Mouse (Mus musculus): ENCODE measurements around the gene Whamm.

Whamm gene

DNA sequence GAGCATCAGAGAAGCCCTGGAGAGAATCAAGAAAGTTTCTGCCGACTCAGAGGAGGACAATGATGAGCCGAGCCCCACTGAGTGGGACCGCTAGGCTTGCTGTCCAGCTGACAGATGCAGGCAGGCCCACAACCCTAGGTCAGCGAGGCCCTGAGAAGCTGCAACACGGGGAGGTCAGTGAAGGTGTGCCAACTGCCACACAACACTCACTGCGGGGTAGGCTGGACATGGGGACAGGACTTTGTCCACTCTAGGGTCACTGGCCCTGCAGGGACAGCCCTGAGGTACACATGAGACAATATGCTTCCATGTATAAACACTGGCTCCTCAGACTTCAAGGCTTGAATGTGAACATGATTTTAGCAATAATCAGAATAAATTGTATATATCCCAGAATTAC lies 25.0 kb downstream of the Whamm start:
- no peak for DNase-seq (ENCODE audit: extremely low spot score, low spot score)

DNA sequence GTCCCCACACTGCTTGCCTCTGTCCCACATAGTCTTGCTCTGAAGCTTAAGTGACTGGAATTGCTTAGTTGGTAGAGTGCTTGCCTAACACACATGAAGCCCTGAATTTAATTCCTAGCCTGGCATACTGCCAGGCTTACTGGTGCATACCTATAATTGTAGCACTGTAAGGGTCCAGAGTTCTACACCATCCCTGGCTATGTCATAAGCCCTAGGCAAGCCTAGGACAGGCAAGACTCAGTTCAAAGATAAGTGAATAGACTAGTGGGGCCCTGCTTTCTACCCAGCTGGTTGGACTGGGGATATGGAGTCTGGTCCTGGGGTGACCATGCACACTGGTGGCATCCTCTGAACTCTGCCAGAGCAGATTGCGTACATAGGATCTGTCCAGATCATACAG lies 26.6 kb downstream of the Whamm start:
- no peak for DNase-seq (ENCODE audit: extremely low spot score, low spot score)

DNA sequence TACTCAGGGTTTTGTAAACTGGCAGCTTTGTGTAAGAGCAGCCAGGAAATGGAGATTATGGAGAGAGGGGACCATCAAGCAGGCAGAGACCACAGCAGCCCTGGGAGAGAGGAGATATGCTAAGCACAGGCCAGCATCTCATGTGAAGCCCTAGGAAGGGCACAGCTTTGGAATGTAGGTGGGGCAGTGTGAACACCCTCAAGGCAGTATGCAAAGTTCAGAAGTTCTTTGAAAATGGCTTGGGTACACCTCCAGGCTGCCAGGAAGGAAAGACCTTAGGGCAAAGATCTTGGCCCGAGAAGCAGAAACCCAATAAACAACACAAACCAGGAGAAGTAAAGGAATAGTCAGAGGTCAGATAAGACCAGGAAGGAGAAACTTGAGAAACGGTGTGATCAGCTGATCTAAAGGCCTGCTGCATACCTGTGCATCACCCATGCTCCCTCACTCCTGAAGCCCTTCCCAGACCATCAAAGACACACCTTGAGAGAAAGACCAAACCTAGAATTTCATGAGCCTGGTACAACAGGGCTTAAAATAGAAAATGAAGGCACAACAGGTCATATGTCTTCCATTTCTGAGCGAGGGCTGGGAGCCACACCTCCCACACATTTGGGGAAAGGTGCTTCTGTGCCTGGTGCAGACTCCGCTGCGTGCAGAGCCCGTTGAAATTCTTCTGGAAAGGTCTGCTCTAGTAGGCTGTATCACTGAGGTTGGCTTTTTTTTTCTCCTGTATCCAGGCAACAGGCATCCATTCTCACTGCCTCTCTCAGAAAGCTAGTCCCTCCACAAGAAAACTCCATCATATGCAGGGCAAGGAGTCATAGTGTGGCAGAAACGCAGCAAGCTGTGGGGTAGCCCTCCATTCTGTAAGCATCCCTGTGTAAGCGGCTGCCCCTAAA lies 28.6 kb downstream of the Whamm start:
- DNase-seq (ENCODE audit: extremely low spot score, low spot score): no peak

DNA sequence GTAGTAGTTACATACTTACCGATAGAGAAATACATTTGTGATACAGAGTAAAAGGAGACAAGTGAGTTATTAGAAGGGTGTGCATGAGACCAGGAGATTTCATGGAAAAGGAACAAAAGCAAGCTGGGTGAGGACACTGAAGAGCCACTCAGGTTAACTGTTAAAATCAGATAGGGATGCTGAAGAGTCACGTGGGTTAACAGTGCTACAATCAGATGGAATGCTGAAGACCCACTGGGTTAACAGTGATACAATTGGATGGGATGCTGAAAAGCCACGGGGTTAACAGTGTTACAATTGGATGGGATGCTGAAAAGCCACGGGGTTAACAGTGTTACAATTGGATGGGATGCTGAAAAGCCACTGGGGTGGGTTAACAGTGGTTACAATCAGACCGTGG lies 33.9 kb downstream of the Whamm start:
- no peak for DNase-seq (ENCODE audit: extremely low spot score, low spot score)

DNA sequence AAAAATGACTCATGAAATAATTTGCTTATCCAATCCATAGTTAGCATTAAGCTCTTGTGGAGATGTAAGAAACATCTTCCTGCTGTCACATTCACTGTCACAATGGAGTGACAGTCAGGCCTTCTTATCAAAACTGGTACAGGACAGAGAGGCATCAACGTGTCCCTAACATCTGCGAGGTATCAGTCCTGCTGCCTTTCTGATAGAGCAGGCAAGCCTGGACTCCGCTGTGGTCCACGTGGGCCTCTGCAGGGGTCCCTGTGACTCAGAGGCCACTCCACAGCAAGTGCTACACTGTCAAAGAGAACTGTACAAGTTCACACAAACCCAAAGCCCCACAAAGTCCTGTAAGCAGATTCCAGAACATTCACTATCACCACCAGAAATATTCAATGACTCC lies 34.4 kb downstream of the Whamm start:
- DNase-seq (ENCODE audit: extremely low spot score, low spot score): no peak

DNA sequence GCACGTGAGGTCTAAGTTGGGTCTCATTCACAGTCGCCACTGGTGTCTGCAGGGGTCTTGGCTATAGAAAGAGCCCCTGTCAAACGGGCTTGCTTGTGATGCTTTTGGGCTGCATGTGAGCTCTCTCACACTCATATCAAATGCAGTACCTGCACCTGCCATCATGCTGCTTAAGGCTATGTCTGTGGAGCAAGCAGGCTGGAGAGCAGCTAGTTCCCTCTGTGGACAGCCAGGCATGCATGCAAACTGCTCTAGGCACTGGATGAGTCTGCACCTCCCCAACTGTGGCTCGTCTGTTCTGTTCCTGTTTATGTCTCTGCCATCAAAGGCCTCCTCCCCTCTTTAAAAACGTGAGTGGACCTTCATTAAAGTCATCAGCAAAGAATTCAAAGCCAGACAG lies 35.4 kb downstream of the Whamm start:
- DNase-seq (ENCODE audit: extremely low spot score, low spot score): no peak

DNA sequence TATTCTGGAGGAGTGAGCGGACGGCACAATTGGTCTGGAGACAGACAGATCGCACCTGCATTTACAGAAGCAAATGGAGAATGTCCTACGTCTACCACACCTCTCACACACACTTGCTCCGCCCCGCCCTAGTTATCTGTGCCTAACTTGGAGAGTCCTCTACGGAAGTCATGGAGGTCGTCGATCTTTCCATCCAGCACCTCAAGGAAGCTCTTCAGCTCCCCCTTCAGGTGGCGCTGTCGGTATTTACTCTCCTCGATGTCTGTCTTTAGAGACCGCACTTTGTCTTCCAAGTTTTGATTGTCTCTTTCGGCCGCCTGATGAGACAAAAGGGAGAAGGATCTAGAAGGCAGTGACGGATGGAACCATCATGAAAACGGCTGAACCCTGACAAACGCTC lies 39.1 kb downstream of the Whamm start:
- no peak for DNase-seq (ENCODE audit: extremely low spot score, low spot score)

DNA sequence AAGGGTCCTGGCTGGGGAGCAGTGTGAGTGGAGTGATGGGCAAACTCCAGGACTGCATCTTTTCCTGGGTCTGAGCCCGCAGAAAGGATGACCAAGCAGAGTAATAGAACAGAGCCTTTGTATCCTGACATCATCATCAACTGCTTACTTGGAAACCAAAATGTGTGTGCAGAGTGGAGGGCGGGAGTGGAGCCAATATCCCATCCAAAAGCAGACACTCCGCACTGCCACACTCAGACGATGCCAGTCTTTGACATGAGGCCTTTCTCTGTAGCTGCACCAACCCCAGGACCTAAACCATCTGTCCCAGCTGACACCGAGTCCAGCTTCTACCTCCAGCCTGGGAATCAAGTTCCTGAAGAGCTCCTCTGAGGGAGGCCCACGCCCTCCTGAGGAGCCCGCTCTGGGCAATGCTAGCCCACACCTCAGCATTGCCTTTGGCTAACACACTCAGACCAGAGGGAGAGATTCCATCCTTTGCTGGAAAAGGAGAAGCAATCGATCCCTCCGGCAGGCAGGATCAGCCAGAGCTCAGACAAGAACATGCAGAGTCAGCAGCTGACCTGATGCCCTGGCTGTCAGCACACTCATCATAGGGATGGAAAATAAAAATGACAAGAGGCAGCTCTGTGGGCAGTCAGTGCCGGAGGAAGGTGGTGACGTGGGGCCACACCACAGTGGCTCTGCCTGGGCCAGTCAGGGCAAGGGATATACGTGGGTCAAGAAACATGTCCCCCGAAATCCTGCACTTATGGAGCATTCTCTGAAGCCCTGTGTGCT lies 42.0 kb downstream of the Whamm start:
- no peak for DNase-seq (ENCODE audit: extremely low spot score, low spot score)

DNA sequence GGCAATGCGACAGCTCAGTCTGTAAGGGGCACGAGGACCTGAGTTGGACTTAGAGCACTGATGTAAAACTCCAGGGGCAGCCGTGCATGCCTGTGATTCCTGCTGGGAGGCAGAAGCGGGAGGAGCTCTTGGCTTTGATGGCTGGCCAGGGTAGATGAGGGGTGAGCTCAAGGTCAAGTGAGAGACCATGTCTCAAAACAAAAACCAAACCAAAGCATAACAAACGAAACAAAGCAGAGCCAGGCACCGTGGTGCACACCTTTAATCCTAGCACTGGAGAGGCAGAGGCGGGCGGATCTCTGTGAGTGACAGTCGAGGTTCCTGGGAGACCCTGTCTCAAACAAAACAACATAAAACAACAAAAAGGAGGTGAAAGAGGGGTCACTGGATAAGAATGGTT lies 44.0 kb downstream of the Whamm start:
- DNase-seq (ENCODE audit: extremely low spot score, low spot score): no peak

DNA sequence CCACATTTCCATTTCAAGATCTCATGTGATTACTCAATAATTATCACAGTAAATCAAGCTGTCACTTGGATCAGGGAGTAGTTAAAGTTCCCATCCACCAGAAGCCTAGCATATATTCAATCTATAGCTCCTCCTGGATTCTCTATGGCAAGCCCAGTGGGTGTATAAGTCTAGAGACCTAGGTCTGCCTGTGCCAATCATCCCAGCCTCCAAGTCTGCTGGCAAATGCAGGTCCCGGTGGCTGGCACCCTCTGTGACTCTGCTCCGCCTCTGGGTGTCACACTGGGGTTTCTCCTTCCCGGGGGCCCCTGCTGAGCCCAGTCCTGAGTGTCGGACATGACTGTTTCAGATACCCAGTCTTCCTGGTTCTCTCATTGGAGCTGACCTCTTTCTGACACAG lies 51.7 kb downstream of the Whamm start:
- no peak for DNase-seq (ENCODE audit: extremely low spot score, low spot score)

DNA sequence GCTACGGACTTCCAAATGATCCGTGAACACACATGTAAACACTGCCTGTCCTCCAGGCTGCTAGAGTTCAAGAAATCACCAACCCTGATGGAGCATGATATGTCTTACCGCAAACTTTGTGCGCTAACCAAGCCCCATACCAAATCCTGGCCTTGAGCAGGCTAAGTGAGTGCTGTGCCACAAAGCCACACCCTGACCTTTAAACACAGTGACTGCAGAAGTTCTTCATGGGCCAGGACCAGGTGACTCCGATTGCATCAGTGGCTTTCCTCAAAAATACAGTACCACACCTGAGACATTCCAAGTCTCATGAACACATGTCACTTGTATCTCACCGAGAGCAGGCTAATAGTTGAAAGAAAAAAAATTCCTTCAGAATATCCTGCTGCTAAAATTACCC lies 52.7 kb downstream of the Whamm start:
- DNase-seq (ENCODE audit: extremely low spot score, low spot score): no peak

DNA sequence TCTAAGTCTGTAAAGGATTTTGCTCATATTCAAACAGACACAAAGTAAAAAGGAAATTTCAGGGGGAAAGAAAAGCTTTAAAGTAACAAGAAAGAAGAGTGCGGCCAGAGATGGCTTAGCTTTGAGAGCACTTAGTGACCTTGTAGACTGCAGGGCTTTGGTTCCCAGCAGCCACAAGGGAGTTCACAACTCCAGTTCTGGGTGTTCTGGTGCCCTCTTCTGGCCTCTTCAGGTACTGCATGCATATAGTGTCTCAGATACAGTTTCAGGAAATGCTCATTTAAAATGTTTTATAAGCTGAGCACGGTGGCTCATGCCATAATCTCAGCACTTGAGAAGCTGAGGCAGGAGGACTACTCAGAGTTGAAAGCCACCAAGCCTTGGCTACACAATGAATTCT lies 55.4 kb downstream of the Whamm start:
- DNase-seq (ENCODE audit: extremely low spot score, low spot score): no peak

DNA sequence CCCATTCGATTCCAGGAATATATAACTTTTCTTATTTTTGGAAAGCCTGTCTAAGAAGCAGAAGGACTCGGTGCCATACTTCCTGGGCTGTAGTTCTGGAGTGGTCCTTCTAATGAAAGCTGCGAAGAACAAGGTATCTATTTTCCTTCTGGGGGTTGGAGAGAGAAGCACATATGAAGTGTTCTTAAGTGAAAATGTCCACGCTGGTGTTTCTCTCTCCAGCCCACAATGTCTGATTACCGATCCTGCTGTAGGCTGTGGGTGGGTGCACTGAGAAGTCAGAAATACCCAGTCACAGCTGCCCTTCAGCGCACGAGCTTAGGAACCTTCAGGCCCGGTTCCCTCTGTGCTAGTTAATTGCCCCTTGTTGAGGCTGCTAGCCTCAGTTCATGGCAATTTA lies 60.2 kb downstream of the Whamm start:
- no peak for DNase-seq (ENCODE audit: extremely low spot score, low spot score)

DNA sequence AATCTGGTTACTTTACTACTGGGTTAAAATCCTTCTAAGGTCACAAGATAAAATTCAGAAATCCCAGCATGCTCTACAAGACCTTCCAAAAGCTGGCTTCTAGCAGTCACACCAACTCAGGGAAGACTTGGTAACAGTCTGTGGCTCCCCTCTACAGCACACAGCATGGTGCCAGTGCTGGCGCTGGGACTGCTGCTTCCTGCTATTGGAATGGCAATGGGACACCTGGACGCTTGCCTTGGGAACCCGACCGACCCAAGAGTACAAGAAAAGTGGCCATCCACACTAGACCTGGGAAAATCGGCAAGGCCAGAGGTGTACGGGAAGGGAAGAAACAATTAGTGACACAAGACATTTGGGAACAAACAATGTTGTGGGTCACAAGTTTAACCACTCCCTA lies 61.5 kb downstream of the Whamm start:
- no peak for DNase-seq (ENCODE audit: extremely low spot score, low spot score)

DNA sequence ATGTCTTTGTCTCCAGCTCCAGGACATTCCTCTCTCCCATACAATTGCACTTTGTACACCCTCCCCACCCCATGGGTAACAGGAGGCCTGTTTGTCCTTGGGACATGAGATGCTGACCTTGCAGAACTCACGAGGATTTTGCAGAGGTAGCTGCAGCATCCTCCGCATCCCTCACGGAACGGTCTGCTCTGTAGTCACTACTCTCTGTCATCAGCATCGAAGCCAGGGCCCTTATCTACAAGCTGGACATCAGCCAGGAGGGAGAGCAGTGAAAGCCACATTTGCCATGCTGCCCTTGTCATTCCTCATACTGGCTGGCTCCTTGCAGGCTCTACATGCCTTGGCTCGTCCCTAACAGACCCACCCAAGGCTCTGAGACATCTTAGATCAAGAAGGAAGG lies 70.0 kb downstream of the Whamm start:
- DNase-seq (ENCODE audit: extremely low spot score, low spot score): no peak

DNA sequence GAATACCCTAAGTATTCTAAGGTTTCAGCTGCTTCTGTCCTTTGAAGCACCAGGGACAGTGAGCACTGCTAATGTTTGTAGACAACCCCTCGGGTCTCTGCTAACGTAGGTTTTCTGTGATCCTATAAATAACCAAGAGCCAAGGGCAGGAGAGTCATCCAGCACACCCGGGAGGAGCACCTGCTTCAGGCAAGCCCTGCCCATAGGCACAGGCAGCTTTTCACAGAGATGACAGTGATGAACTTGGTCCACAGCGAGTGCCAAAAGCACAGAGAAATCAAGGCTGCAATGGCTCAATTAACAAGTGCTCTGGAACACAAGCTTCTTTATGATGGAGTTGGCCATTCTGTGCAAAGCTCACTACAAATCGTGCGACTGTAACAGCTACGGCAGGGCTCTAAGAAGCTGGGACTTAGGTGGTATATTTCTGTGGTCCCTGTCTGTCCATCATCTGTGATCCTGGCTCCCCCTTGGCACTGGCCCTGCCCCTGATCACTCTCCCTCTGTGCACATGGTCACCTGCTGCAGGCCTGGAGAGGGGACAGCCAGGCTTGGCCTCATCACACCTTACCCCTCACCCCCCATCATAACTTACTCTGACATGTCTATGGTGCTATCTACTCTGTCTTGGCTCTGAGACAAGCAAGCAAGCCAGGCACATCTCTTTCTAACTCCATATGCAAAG lies 73.6 kb downstream of the Whamm start:
- DNase-seq (ENCODE audit: extremely low spot score, low spot score): no peak
